Mouse (Mus musculus) adrenal gland, adult 8-10 months (tissue): ENCODE results near the gene Mrgpra4. TPM values are rescaled to one million over a fixed set of nuclear protein-coding genes. Genes with fewer than 3 reads are reported as not detected.

ENCODE experiments used
- DNase-seq: peaks from one replicate; pipeline ENCODE4 v3.0.0; 2022
- total RNA-seq, 4 experiments: library from RNA; stranded (reverse); gene quantifications; 2 replicates each; pipeline ENCODE4 v1.2.4; 2022

Mrgpra4 gene
- not detected for total RNA-seq

DNA sequence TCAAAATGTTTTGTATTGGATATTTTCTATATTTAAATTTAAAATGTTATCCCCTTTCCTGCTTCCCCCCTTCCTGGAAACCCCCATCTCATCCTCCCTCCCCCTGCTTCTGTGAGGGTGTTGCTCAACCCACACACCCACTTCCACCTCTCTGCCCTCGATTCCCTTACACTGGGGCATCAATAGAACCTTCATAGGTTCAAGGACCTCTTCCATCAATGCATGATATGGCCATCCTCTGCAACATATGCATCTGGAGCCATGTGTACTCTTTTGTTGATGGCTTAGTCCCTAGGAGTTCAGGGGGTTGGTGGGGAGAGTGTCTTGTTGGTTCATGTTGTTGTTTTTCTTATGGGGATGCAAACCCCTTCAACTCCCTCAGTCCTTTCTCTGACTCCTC lies at the start of gene Mrgpra4:
Gene Mrgpra4 (minus strand): TSS at position 101 of the 400 bp plus-strand sequence.
- DNase-seq, result no peak

- no peak for DNase-seq
Measured at GRCm38 (mm10) chr7:48027497-48027896, 45.6 kb upstream of the Mrgpra4 start, which contains the start of gene Mrgprx1. Mrgprx1 (minus strand) TSS chr7:48027597.

GRCm38 (mm10) chr7:48017874-48018273 lies 36.0 kb upstream of the Mrgpra4 start:
- DNase-seq, result no peak

DNA sequence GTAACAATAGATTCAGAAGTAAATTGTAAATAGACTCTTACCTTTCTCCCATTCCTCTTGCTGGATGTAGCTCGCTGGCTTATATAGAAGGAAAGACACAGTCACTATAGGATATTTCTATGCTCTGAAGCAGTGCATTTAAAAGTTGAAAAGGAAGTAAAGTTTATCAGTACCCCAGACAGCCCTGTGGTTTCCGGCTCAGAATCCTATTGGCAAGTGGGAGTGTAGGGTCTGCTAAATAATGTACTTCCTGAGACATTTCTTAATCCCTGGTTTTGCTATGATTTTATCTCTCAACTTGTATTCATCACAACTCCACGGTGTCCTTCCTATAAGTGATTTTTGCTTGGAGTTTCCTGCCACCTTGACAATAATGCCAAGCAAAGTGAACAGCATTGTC lies 13.8 kb upstream of the Mrgpra4 start:
- DNase-seq, result no peak

DNA sequence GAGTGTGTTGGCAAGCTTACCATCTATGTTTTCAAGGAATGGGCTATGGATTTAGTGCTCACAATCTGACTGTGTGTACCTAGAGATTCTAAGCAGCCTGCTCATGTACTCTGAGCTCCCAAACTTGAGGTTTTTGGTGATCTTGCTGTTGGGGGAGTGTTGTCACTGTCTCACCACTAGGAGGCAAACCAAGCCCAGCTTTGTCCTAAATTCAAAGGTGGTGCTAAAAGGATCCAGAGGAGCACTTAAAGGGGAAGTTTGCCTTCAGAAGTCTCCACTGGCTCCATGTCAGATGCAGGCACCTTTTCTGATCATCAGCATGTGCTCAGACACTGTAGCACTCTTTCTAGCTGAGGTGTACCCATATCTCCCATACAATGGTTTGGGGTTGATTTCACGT lies 4.9 kb upstream of the Mrgpra4 start:
- DNase-seq, result no peak

Other genes with a start within 250 kb of the Mrgpra4 start
- gene Mrgprx1, start 45.5 kb upstream of the Mrgpra4 start, total RNA-seq, result not detected
- not detected for gene Mrgprb5, start 186.9 kb upstream of the Mrgpra4 start, total RNA-seq
- not detected for gene Mrgprb4, start 217.2 kb upstream of the Mrgpra4 start, total RNA-seq